8 mouse cellular contexts compared by ENCODE assay signal in the genomic region with DNA sequence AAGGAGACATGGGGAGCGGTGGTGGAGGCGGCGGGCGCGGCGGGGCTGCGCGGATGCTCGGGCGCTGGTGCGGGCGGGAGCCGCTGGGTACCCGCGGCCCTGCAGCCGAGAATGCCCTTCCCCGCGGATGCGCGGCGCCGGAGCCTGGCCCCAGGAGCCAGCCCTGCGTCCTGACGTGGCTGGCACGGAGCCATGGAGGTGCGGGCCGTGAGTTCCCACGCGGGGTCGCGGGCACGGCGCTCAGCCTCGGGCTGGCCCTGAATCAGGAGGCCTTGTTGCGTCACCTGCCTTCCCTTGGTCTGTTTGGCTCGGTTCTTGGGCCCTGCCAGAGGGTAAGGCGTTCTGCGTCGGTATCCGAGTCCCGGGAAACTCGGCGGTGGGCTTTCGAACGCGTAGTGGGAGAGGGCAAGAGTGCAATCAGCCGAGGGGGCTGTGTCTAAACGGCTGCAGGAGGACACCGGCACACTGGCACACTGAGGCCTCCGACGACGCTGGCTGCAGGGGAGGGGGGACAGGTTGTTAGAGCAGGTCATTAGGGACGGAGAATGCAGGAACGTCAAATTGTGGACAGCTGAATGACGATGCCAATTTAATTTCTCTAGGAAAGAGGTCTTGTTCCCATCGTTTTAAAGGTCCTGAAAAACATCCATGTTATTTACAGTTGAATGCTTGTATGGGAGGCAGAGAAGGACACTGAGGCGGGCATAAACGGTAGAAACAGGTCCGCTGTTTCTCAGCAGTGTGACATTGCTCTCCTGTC. TPM values are rescaled to one million over a fixed set of nuclear protein-coding genes. Genes with fewer than 3 reads are reported as not detected.
DNase-seq lines count a peak whose midpoint lies in the region; ATAC-seq and TF ChIP-seq lines count a peak whose summit lies in the region.

No protein-coding gene starts in this region.

- H3K36me3 ChIP-seq in C2C12 (ENCODE audit: control insufficient read depth, insufficient read depth) = no peaks in the 10 kb centered on the region
- H3K36me3 ChIP-seq in intestine, embryonic 14.5 days (ENCODE audit: control insufficient read depth, insufficient read depth, low read length) = no peaks in the 10 kb centered on the region
- H3K36me3 ChIP-seq in liver, embryonic 14.5 days (replicated peaks; ENCODE audit: control insufficient read depth, insufficient read depth, low read depth) = no peaks in the 10 kb centered on the region
- no peaks in the 10 kb centered on the region for H3K36me3 ChIP-seq in neural tube, embryonic 12.5 days

- H3ac ChIP-seq in C2C12 (ENCODE audit: control insufficient read depth, insufficient read length, low read depth) = peak overlapping the region; percentile 96

- H3K4me3 ChIP-seq in C2C12 (ENCODE audit: insufficient read depth, poor library complexity, severe bottlenecking) = peak overlapping the region; percentile 68
- peak overlapping the region; percentile 86 for H3K4me3 ChIP-seq in intestine, embryonic 14.5 days (ENCODE audit: low read depth, low read length)
- peak overlapping the region; percentile 67 to 83 for H3K4me3 ChIP-seq in liver, embryonic 14.5 days (ENCODE audit: insufficient read depth in 1 of 2, low read depth in 2 of 2, low read length in 2 of 2)
- H3K4me3 ChIP-seq in neural tube, embryonic 12.5 days = peak overlapping the region; percentile 96

- peaks cover 17% of the 10 kb centered on the region for H3K79me3 ChIP-seq in C2C12 (ENCODE audit: low read depth)

- H3K27ac ChIP-seq in intestine, embryonic 14.5 days (ENCODE audit: low read depth) = peak overlapping the region; percentile 57; the same call in 1 of the 2 replicates
- no peak overlapping the region for H3K27ac ChIP-seq in liver, embryonic 14.5 days
- H3K27ac ChIP-seq in neural tube, embryonic 12.5 days = peak overlapping the region; percentile 74

- DNase-seq in MN1 (ENCODE audit: low spot score) = peak; percentile 74
- DNase-seq in cerebellum, postnatal 10 days = peak; percentile 85 to 87
- peak; percentile 12 for DNase-seq in gastrocnemius, postnatal 25 days
- peak; percentile 76 for DNase-seq in intestine, embryonic 14.5 days (ENCODE audit: low spot score)
- no peak for DNase-seq in liver, embryonic 14.5 days (ENCODE audit: low read depth in 3 of 3, low spot score in 3 of 3)
- DNase-seq in thymus, postnatal 4 days = no peak

- no peak for TF ChIP-seq CTCF in C2C12 (IDR thresholded peaks at IDR 0.05; ENCODE audit: control insufficient read depth, insufficient read depth, insufficient read length)
- no peak for TF ChIP-seq CTCF in liver, embryonic 14.5 days (IDR thresholded peaks at IDR 0.05; ENCODE audit: low read depth)

- TF ChIP-seq EP300 in liver, embryonic 14.5 days (IDR thresholded peaks at IDR 0.05; ENCODE audit: low read depth) = no peak

- no peaks in the 10 kb centered on the region for H3K9me3 ChIP-seq in intestine, embryonic 14.5 days (ENCODE audit: control insufficient read depth, low read length)
- no peaks in the 10 kb centered on the region for H3K9me3 ChIP-seq in liver, embryonic 14.5 days (ENCODE audit: control insufficient read depth, low read length)
- H3K9me3 ChIP-seq in neural tube, embryonic 12.5 days = no peaks in the 10 kb centered on the region

- peak; percentile 70 for ATAC-seq in intestine, embryonic 14.5 days (replicated peaks; ENCODE audit: low FRiP score, low TSS enrichment, low read depth)
- ATAC-seq in liver, embryonic 14.5 days (ENCODE audit: insufficient read depth) = peak; percentile 61
- ATAC-seq in neural tube, embryonic 12.5 days (ENCODE audit: low FRiP score, low read depth) = peak; percentile 65

- peaks cover 55% of the 10 kb centered on the region for H3K79me2 ChIP-seq in C2C12 (ENCODE audit: control insufficient read depth, insufficient read depth)

- 2% methylated on average over 59 of the region's 59 CpGs for WGBS in intestine, embryonic 14.5 days
- 2% methylated on average over 49 of the region's 59 CpGs for whole genome bisulfite sequencing in liver, embryonic 14.5 days (ENCODE audit: insufficient replicate concordance)
- WGBS in neural tube, embryonic 12.5 days = 2% methylated on average over 59 of the region's 59 CpGs

- no peaks in the 10 kb centered on the region for H3K27me3 ChIP-seq in C2C12 (ENCODE audit: control insufficient read depth, insufficient read depth, insufficient read length)
- H3K27me3 ChIP-seq in intestine, embryonic 14.5 days (replicated peaks; ENCODE audit: control insufficient read depth, insufficient read depth, low read length) = no peaks in the 10 kb centered on the region
- no peaks in the 10 kb centered on the region for H3K27me3 ChIP-seq in liver, embryonic 14.5 days (ENCODE audit: control insufficient read depth, insufficient read depth, low read length)
- H3K27me3 ChIP-seq in neural tube, embryonic 12.5 days (replicated peaks) = no peaks in the 10 kb centered on the region

- peaks cover 13% of the 10 kb centered on the region for H3K4me1 ChIP-seq in intestine, embryonic 14.5 days (replicated peaks; ENCODE audit: control insufficient read depth, insufficient read depth, low read length)
- H3K4me1 ChIP-seq in liver, embryonic 14.5 days (replicated peaks; ENCODE audit: control insufficient read depth in 2 of 2, insufficient read depth in 2 of 2, low read length in 1 of 2) = peaks cover 0 to 5% of the 10 kb centered on the region in 2 experiments; a peak in 1 of 4 replicates
- peaks cover 14% of the 10 kb centered on the region; the same call in 1 of the 2 replicates for H3K4me1 ChIP-seq in neural tube, embryonic 12.5 days

- peak overlapping the region; percentile 83 for H3K4me2 ChIP-seq in intestine, embryonic 14.5 days (ENCODE audit: low read length)
- peak overlapping the region; percentile 81 for H3K4me2 ChIP-seq in liver, embryonic 14.5 days (ENCODE audit: low read depth)
- H3K4me2 ChIP-seq in neural tube, embryonic 12.5 days (replicated peaks) = peak overlapping the region; percentile 85

- H3K9ac ChIP-seq in intestine, embryonic 14.5 days (ENCODE audit: low read length) = peak overlapping the region; percentile 78
- H3K9ac ChIP-seq in liver, embryonic 14.5 days (replicated peaks) = peak overlapping the region; percentile 65
- H3K9ac ChIP-seq in neural tube, embryonic 12.5 days = peak overlapping the region; percentile 94

TF ChIP-seq in C2C12, 6 proteins besides CTCF, POLR2A, EP300 and RAD21:
- TF ChIP-seq FOSL1 (IDR thresholded peaks at IDR 0.05; ENCODE audit: insufficient read depth, low read length, poor library complexity, severe bottlenecking) (no peak), MAX (IDR thresholded peaks at IDR 0.05) (no peak), USF1 (IDR thresholded peaks at IDR 0.05; ENCODE audit: low read depth) (no peak), MYOG (IDR thresholded peaks at IDR 0.05; ENCODE audit: control insufficient read depth, extremely low read depth, insufficient read length) (no peak), MYOD1 (IDR thresholded peaks at IDR 0.05; ENCODE audit: control insufficient read depth, insufficient read length, low read depth) (no peak), CEBPB (IDR thresholded peaks at IDR 0.05; ENCODE audit: low read depth) (no peak)

RNA-seq across cellular contexts. Expression of a gene that starts 0.6 kb away (rescaled TPM):
- polyA plus RNA-seq in C2C12 (2012; fragmentation: generic; extraction: Trizol) = 10.1 TPM
- total RNA-seq in gastrocnemius, postnatal 25 days (2021) = 1 to 10 TPM; 2.5 to 3.2 TPM
- polyA plus RNA-seq in intestine, embryonic 14.5 days (2014; fragmentation: Nextera tagmentation; extraction: Ambion mirVana) = 13.4 and 14.5 TPM in 2 replicates
- 5.8 and 7.9 TPM in 2 replicates for polyA plus RNA-seq in liver, embryonic 14.5 days (2012; rRNA removed)
- polyA plus RNA-seq in liver, embryonic 14.5 days (2014; fragmentation: Nextera tagmentation; extraction: Ambion mirVana) = 6.4 and 6.5 TPM in 2 replicates
- 17.8 and 21.7 TPM in 2 replicates for polyA plus RNA-seq in neural tube, embryonic 12.5 days (2016; fragmentation: Nextera tagmentation; extraction: Ambion mirVana)

RNA-seq across cellular contexts. Expression of a gene that starts 49.0 kb away (rescaled TPM):
- polyA plus RNA-seq in C2C12 (2012; fragmentation: generic; extraction: Trizol) = 0.21 TPM
- total RNA-seq in gastrocnemius, postnatal 25 days (2021) = under 1 TPM; 0.11 to 0.13 TPM
- polyA plus RNA-seq in intestine, embryonic 14.5 days (2014; fragmentation: Nextera tagmentation; extraction: Ambion mirVana) = 2.6 TPM in 2 replicates
- polyA plus RNA-seq in liver, embryonic 14.5 days (2012; rRNA removed) = 0.12 and 0.15 TPM in 2 replicates
- 0.10 and 0.18 TPM in 2 replicates for polyA plus RNA-seq in liver, embryonic 14.5 days (2014; fragmentation: Nextera tagmentation; extraction: Ambion mirVana)
- 26.2 and 28.0 TPM in 2 replicates for polyA plus RNA-seq in neural tube, embryonic 12.5 days (2016; fragmentation: Nextera tagmentation; extraction: Ambion mirVana)

RNA-seq across cellular contexts. Expression of a gene that starts 58.0 kb away (rescaled TPM):
- 49.2 TPM for polyA plus RNA-seq in C2C12 (2012; fragmentation: generic; extraction: Trizol)
- total RNA-seq in gastrocnemius, postnatal 25 days (2021) = 10 to 100 TPM; 11.8 to 14.9 TPM
- polyA plus RNA-seq in intestine, embryonic 14.5 days (2014; fragmentation: Nextera tagmentation; extraction: Ambion mirVana) = 21.3 and 21.9 TPM in 2 replicates
- 6.7 and 9.0 TPM in 2 replicates for polyA plus RNA-seq in liver, embryonic 14.5 days (2012; rRNA removed)
- polyA plus RNA-seq in liver, embryonic 14.5 days (2014; fragmentation: Nextera tagmentation; extraction: Ambion mirVana) = 6.3 and 6.7 TPM in 2 replicates
- polyA plus RNA-seq in neural tube, embryonic 12.5 days (2016; fragmentation: Nextera tagmentation; extraction: Ambion mirVana) = 18.6 and 21.2 TPM in 2 replicates

Comparison
In these comparisons a context has a peak if more than half of its experiments do, and no peak if none do; other contexts are left out.
1. DNase-seq: peak in MN1 (single experiment), cerebellum, postnatal 10 days (2 of 2), gastrocnemius, postnatal 25 days (single experiment) and intestine, embryonic 14.5 days (single experiment); none in liver, embryonic 14.5 days (0 of 3) and thymus, postnatal 4 days (single experiment).
2. Peak in every context shown above with its lines, with median percentiles within 50 percentile points of each other: H3K4me3 ChIP-seq, ATAC-seq, H3K4me2 ChIP-seq and H3K9ac ChIP-seq.